Comparison of ENCODE assay signal across 8 mouse cellular contexts in the genomic region with DNA sequence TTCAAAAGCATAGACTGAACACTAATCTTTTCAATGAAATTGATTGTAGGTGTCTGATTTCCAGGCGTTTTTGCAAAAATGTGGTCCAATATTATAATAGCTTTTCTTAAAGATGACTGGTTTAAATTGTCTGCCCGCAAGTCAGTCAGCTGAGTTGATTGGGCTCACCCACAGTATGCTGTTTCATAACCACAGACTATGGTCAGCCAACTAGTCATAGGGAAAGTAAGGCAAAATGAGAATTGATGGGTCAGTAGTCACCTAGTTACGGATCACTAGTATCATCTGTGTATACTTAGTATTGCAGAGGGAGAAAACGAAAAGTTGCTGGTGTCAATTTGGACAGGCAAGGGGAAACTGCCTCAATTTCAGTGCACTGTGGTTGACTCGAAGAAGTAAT. TPM values are rescaled to one million over a fixed set of nuclear protein-coding genes. Genes with fewer than 3 reads are reported as not detected.
A peak's percentile ranks its signal among the peaks of the same experiment; 100 is the strongest.
DNase-seq lines count a peak whose midpoint lies in the region; ATAC-seq lines count a peak whose summit lies in the region.

No protein-coding gene starts in this region.

- H3K4me3 ChIP-seq in erythroblast, embryonic 14.5 days (replicated peaks) = peak overlapping the region; percentile 79
- H3K4me3 ChIP-seq in forebrain, embryonic 11.5 days (ENCODE audit: low read depth, low read length) = peak overlapping the region; percentile 78
- peak overlapping the region; percentile 84 for H3K4me3 ChIP-seq in liver, embryonic 11.5 days (ENCODE audit: low read depth, low read length)

- 67% methylated on average over 5 of the region's 5 CpGs for WGBS in forebrain, embryonic 11.5 days
- WGBS in liver, embryonic 11.5 days = 60% methylated on average over 5 of the region's 5 CpGs

- peaks cover 33% of the 10 kb centered on the region for H3K36me3 ChIP-seq in erythroblast, embryonic 14.5 days (ENCODE audit: control insufficient read depth)
- H3K36me3 ChIP-seq in forebrain, embryonic 11.5 days (ENCODE audit: control insufficient read depth, insufficient read depth, low read length) = no peaks in the 10 kb centered on the region; the same call in 1 of the 2 replicates
- H3K36me3 ChIP-seq in liver, embryonic 11.5 days (ENCODE audit: control insufficient read depth, insufficient read depth, low read length) = peaks cover 10% of the 10 kb centered on the region; the same call in 1 of the 2 replicates

- H3K27ac ChIP-seq in forebrain, embryonic 11.5 days (ENCODE audit: low read depth, low read length) = no peak overlapping the region
- 0 out of 2 replicates have a peak overlapping the region, but pooled peaks have one; percentile 80 for H3K27ac ChIP-seq in liver, embryonic 11.5 days (ENCODE audit: low read depth, low read length)

- peaks cover 29% of the 10 kb centered on the region for H3K4me1 ChIP-seq in erythroblast, embryonic 14.5 days (ENCODE audit: control insufficient read depth)
- no peaks in the 10 kb centered on the region; the same call in 1 of the 2 replicates for H3K4me1 ChIP-seq in forebrain, embryonic 11.5 days (replicated peaks; ENCODE audit: control insufficient read depth, insufficient read depth, low read length)
- peaks cover 12% of the 10 kb centered on the region for H3K4me1 ChIP-seq in liver, embryonic 11.5 days (replicated peaks; ENCODE audit: control insufficient read depth, insufficient read depth, low read length)

- H3K4me2 ChIP-seq in forebrain, embryonic 11.5 days (ENCODE audit: low read depth, low read length, severe bottlenecking) = peak overlapping the region; percentile 55
- H3K4me2 ChIP-seq in liver, embryonic 11.5 days = peak overlapping the region; percentile 86

- DNase-seq in 3T3-L1 (ENCODE audit: low read depth, low spot score) = peak; percentile 45
- no peak for DNase-seq in forebrain, embryonic 11.5 days (ENCODE audit: low spot score)
- no peak for DNase-seq in liver, embryonic 11.5 days (ENCODE audit: low spot score)
- DNase-seq in right cerebral cortex, postnatal 25 days = no peak
- DNase-seq in urinary bladder, postnatal 10 days (ENCODE audit: low spot score) = no peak
- DNase-seq in cerebellum, adult 11-12 months = no peak

- H3K9me3 ChIP-seq in erythroblast, embryonic 14.5 days (ENCODE audit: control insufficient read depth, low read length) = peaks cover 2% of the 10 kb centered on the region; the same call in 1 of the 2 replicates
- H3K9me3 ChIP-seq in forebrain, embryonic 11.5 days (ENCODE audit: control insufficient read depth, low read length) = no peaks in the 10 kb centered on the region
- no peaks in the 10 kb centered on the region for H3K9me3 ChIP-seq in liver, embryonic 11.5 days (ENCODE audit: control insufficient read depth, low read length)

- ATAC-seq in erythroblast, adult 5-6 weeks (replicated peaks; ENCODE audit: low FRiP score, poor library complexity, severe bottlenecking) = no peak
- ATAC-seq in forebrain, embryonic 11.5 days (replicated peaks; ENCODE audit: low FRiP score) = no peak
- ATAC-seq in liver, embryonic 11.5 days (replicated peaks; ENCODE audit: low FRiP score) = no peak

- H3K27me3 ChIP-seq in erythroblast, embryonic 14.5 days (ENCODE audit: control insufficient read depth) = peaks cover 7% of the 10 kb centered on the region
- no peaks in the 10 kb centered on the region for H3K27me3 ChIP-seq in forebrain, embryonic 11.5 days (ENCODE audit: control insufficient read depth, insufficient read depth, low read length)
- H3K27me3 ChIP-seq in liver, embryonic 11.5 days (replicated peaks; ENCODE audit: control insufficient read depth, insufficient read depth, low read length) = no peaks in the 10 kb centered on the region

- H3K9ac ChIP-seq in forebrain, embryonic 11.5 days (ENCODE audit: low read length) = peak overlapping the region; percentile 87; the same call in 1 of the 2 replicates
- H3K9ac ChIP-seq in liver, embryonic 11.5 days (ENCODE audit: low read depth, low read length) = peak overlapping the region; percentile 92

RNA-seq across cellular contexts. Expression of a gene that starts 1.2 kb away (rescaled TPM):
- 0.17 and 0.20 TPM in 2 replicates for polyA plus RNA-seq in erythroblast, embryonic 14.5 days (2012)
- total RNA-seq in erythroblast, adult 5-6 weeks (2015; ENCODE audit: low replicate concordance) = 17.1 and 27.7 TPM in 2 replicates
- 27.0 and 27.5 TPM in 2 replicates for total RNA-seq in erythroblast, adult 5-6 weeks (2017; ENCODE audit: low replicate concordance)
- polyA plus RNA-seq in forebrain, embryonic 11.5 days (2014; fragmentation: Nextera tagmentation; extraction: Ambion mirVana) = 52.0 and 55.7 TPM in 2 replicates
- 27.9 and 29.6 TPM in 2 replicates for polyA plus RNA-seq in liver, embryonic 11.5 days (2014; fragmentation: Nextera tagmentation; extraction: Ambion mirVana)

RNA-seq across cellular contexts. Expression of a gene that starts 23.8 kb away (rescaled TPM):
- not detected in 2 replicates for polyA plus RNA-seq in erythroblast, embryonic 14.5 days (2012)
- total RNA-seq in erythroblast, adult 5-6 weeks (2015; ENCODE audit: low replicate concordance) = not detected in 2 replicates
- not detected in 2 replicates for total RNA-seq in erythroblast, adult 5-6 weeks (2017; ENCODE audit: low replicate concordance)
- polyA plus RNA-seq in forebrain, embryonic 11.5 days (2014; fragmentation: Nextera tagmentation; extraction: Ambion mirVana) = 0.19 and 1.2 TPM in 2 replicates
- polyA plus RNA-seq in liver, embryonic 11.5 days (2014; fragmentation: Nextera tagmentation; extraction: Ambion mirVana) = 0.70 and 1.2 TPM in 2 replicates

RNA-seq across cellular contexts. Expression of a gene that starts 27.6 kb away (rescaled TPM):
- 0.02 and 0.07 TPM in 2 replicates for polyA plus RNA-seq in erythroblast, embryonic 14.5 days (2012)
- total RNA-seq in erythroblast, adult 5-6 weeks (2015; ENCODE audit: low replicate concordance) = 2.1 and 8.1 TPM in 2 replicates
- total RNA-seq in erythroblast, adult 5-6 weeks (2017; ENCODE audit: low replicate concordance) = 0.98 and 2.8 TPM in 2 replicates
- 6.1 and 6.4 TPM in 2 replicates for polyA plus RNA-seq in forebrain, embryonic 11.5 days (2014; fragmentation: Nextera tagmentation; extraction: Ambion mirVana)
- polyA plus RNA-seq in liver, embryonic 11.5 days (2014; fragmentation: Nextera tagmentation; extraction: Ambion mirVana) = 3.8 and 5.0 TPM in 2 replicates

RNA-seq across cellular contexts. Expression of a gene that starts 56.4 kb away (rescaled TPM):
- 0.16 and 0.30 TPM in 2 replicates for polyA plus RNA-seq in erythroblast, embryonic 14.5 days (2012)
- 10.4 and 19.4 TPM in 2 replicates for total RNA-seq in erythroblast, adult 5-6 weeks (2015; ENCODE audit: low replicate concordance)
- total RNA-seq in erythroblast, adult 5-6 weeks (2017; ENCODE audit: low replicate concordance) = 6.7 and 9.2 TPM in 2 replicates
- 83.8 and 88.7 TPM in 2 replicates for polyA plus RNA-seq in forebrain, embryonic 11.5 days (2014; fragmentation: Nextera tagmentation; extraction: Ambion mirVana)
- 90.6 and 98.4 TPM in 2 replicates for polyA plus RNA-seq in liver, embryonic 11.5 days (2014; fragmentation: Nextera tagmentation; extraction: Ambion mirVana)

Comparison
In these comparisons a context has a peak if more than half of its experiments do, and no peak if none do; other contexts are left out.
1. RNA of a gene that starts 1.2 kb away (polyA plus RNA-seq): 52.0 to 55.7 TPM in forebrain, embryonic 11.5 days and 27.9 to 29.6 TPM in liver, embryonic 11.5 days; 0.17 to 0.20 TPM in erythroblast, embryonic 14.5 days; every median in the first group is over 10 times any median in the second.
2. Peak in every context shown above with its lines, with median percentiles within 50 percentile points of each other: H3K4me3 ChIP-seq.